Mouse (Mus musculus): Measurements from ENCODE around the gene Rpl13. TPM values are rescaled to one million over a fixed set of nuclear protein-coding genes. Genes with fewer than 3 reads are reported as not detected.

Gene Rpl13
- 1,764 and 1,996 TPM in 2 replicates for polyA plus RNA-seq (2012; rRNA removed)

GRCm38 (mm10) chr8:123101735-123102685 lies at the start of gene Rpl13:
Rpl13 (plus strand) TSS chr8:123102350.
- TF ChIP-seq POLR2A (IDR thresholded peaks at IDR 0.05; ENCODE audit: borderline replicate concordance, extremely low read depth, insufficient read depth, insufficient read length, poor library complexity, severe bottlenecking), result peak; percentile 84; the same call in 1 of the 2 replicates
- TF ChIP-seq CTCF (IDR thresholded peaks at IDR 0.05; ENCODE audit: borderline replicate concordance, extremely low read depth, insufficient read depth, insufficient read length), result no peak
- DNase-seq (ENCODE audit: low read depth), result peak; percentile 98

- DNase-seq (ENCODE audit: low read depth), result no peak
- TF ChIP-seq POLR2A (IDR thresholded peaks at IDR 0.05; ENCODE audit: borderline replicate concordance, extremely low read depth, insufficient read depth, insufficient read length, poor library complexity, severe bottlenecking), result no peak
These were observed 39.4 kb upstream of the Rpl13 start, which contains the start of gene Spg7 for GRCm38 (mm10) chr8:123062721-123063120. Spg7 (plus strand) TSS chr8:123062942.

GRCm38 (mm10) chr8:123064072-123064471 lies 38.1 kb upstream of the Rpl13 start:
- peak; percentile 2 for DNase-seq (ENCODE audit: low read depth)
- no peak for TF ChIP-seq CTCF (IDR thresholded peaks at IDR 0.05; ENCODE audit: borderline replicate concordance, extremely low read depth, insufficient read depth, insufficient read length)
- no peak for TF ChIP-seq POLR2A (IDR thresholded peaks at IDR 0.05; ENCODE audit: borderline replicate concordance, extremely low read depth, insufficient read depth, insufficient read length, poor library complexity, severe bottlenecking)

DNA sequence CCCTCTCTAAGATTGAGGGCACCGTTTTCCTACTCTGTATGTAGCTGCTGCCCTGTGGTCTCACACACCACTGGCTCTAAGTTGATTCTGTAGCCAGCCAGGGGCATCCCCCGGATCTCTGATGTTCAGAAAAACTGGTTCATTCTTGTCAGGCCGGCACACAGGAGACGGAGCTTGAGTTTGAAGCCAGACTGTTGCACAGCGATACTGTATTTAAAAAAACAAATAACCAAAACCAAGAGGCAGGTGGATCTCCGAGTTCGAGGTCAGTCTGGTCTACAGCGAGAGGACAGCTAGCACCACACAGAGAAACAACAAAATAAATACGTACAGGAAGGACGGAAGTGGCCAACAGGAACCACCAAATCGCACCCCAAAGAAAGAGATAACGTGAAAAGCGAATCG lies 37.3 kb upstream of the Rpl13 start:
- no peak for DNase-seq (ENCODE audit: low read depth)
- TF ChIP-seq CTCF (IDR thresholded peaks at IDR 0.05; ENCODE audit: borderline replicate concordance, extremely low read depth, insufficient read depth, insufficient read length) (no peak), POLR2A (IDR thresholded peaks at IDR 0.05; ENCODE audit: borderline replicate concordance, extremely low read depth, insufficient read depth, insufficient read length, poor library complexity, severe bottlenecking) (no peak)

DNA sequence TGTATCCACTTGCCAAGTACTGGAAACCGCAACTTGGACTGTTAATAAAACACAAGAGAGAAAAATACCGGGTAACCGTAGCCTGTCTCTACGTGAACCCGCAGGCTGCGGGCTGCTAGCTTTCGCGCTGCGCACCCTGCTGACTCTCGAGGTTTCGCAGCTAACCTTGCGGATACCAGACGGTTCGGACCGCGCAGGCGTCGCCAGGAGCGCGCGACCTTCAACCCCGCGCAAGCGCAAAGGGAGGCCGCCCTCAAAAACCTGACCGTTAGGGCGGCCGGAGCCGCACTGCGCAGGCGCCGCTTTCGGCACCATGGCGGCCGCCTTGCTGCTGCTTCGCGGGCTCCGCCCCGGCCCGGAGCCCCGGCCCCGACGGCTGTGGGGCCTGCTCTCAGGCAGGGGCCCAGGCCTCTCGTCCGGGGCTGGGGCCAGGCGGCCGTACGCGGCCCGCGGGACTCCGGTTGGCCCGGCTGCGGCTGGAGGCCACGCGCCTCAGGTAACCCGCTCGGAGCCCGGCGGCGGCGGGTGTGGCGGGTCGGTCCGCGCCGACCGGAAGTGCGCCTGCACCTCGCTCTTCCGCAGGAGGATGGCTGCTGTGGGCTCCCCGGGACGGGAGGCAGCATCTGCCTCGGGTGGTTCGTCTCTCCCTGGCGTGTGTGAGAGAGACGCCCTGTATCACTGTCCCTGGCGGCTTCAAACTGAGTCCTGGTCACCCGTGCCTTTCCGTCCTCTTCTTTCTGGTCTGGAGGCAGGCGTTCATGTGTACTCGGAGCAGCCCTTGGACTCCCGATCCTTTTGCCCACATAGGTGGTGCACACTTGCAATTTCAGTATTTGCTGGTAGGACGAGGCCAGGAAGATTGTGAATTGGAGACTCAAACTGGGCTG lies 36.7 kb upstream of the Rpl13 start:
- TF ChIP-seq POLR2A (IDR thresholded peaks at IDR 0.05; ENCODE audit: borderline replicate concordance, extremely low read depth, insufficient read depth, insufficient read length, poor library complexity, severe bottlenecking) (peak; percentile 100), CTCF (IDR thresholded peaks at IDR 0.05; ENCODE audit: borderline replicate concordance, extremely low read depth, insufficient read depth, insufficient read length) (peak; percentile 40)
- peak; percentile 99 for DNase-seq (ENCODE audit: low read depth)

DNA sequence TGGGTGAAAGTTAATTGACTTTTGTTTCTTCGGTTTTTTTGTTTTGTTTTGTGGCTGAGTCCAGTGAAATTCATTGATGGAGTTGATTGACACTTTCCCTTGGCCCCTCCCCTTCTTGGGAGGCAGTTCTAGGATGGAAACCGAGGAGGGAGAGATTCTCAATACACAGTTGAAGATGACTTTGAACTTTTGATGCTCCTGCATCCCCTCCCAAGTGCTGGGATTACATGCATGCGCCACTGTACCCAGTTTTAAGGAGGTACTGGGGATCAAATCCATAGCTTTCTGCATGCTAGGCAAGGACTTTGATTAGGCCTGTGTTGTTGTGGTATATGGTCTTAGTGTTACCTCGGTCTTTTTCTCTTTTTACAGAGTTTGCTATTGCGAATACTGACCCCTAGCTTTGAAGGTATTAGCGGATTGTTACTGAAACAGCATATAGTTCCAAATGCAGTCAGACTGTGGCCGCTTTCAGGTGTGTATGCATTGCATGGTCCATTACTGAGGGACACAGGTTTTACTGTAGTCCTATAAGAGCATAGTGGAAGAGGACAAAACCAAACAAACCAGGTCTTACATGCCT lies 36.0 kb upstream of the Rpl13 start:
- TF ChIP-seq POLR2A (IDR thresholded peaks at IDR 0.05; ENCODE audit: borderline replicate concordance, extremely low read depth, insufficient read depth, insufficient read length, poor library complexity, severe bottlenecking) (no peak), CTCF (IDR thresholded peaks at IDR 0.05; ENCODE audit: borderline replicate concordance, extremely low read depth, insufficient read depth, insufficient read length) (no peak)
- peak; percentile 15 for DNase-seq (ENCODE audit: low read depth)

DNA sequence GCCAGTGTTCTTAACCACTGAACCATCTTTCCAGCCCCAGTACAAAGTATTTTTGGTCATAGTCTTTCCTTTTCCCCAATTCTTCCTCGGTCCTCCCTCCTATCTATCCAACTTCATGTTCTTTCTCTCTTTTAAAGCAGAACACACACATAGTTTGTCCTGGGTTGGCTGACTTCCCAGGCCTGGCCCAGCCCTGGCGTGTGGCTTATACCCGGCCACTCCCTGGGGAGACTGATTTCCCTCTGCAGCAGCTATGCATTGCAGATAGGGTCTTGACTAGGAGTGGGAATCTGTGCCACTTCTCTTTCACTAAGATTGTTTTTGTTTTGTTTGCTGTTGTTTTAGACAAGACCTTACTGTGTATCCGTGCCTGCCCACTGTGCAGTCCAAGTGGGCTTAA lies 31.0 kb upstream of the Rpl13 start:
- peak; percentile 2 for DNase-seq (ENCODE audit: low read depth)
- TF ChIP-seq CTCF (IDR thresholded peaks at IDR 0.05; ENCODE audit: borderline replicate concordance, extremely low read depth, insufficient read depth, insufficient read length) (no peak), POLR2A (IDR thresholded peaks at IDR 0.05; ENCODE audit: borderline replicate concordance, extremely low read depth, insufficient read depth, insufficient read length, poor library complexity, severe bottlenecking) (no peak)

GRCm38 (mm10) chr8:123077213-123077612 lies 24.9 kb upstream of the Rpl13 start:
- no peak for DNase-seq (ENCODE audit: low read depth)
- TF ChIP-seq CTCF (IDR thresholded peaks at IDR 0.05; ENCODE audit: borderline replicate concordance, extremely low read depth, insufficient read depth, insufficient read length) (no peak), POLR2A (IDR thresholded peaks at IDR 0.05; ENCODE audit: borderline replicate concordance, extremely low read depth, insufficient read depth, insufficient read length, poor library complexity, severe bottlenecking) (no peak)

DNA sequence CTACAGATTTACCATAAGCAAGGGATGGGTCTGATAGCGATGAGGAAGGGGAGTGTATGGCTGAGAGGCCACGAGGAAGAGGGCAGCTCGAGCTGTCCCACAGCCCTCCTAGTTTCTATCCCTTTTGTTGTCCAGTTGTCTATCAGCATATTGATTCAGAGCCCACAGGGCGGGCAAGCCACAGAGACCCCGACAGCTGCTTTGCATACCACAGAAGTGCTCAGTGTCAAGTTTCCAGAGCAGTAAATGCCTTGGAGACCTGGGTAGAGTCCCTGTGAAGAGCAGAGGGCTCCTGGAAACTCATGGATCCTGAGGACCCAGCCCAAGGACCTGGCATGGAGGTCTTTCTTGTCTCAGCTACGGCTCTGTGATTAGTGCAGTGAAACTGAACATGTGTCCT lies 19.2 kb upstream of the Rpl13 start:
- no peak for TF ChIP-seq CTCF (IDR thresholded peaks at IDR 0.05; ENCODE audit: borderline replicate concordance, extremely low read depth, insufficient read depth, insufficient read length)
- TF ChIP-seq POLR2A (IDR thresholded peaks at IDR 0.05; ENCODE audit: borderline replicate concordance, extremely low read depth, insufficient read depth, insufficient read length, poor library complexity, severe bottlenecking), result no peak

GRCm38 (mm10) chr8:123083610-123084009 lies 18.5 kb upstream of the Rpl13 start:
- DNase-seq (ENCODE audit: low read depth), result no peak

More for the DNA sequence above, 19.2 kb upstream of the Rpl13 start:
- DNase-seq (ENCODE audit: low read depth), result no peak

GRCm38 (mm10) chr8:123087289-123087688 lies 14.9 kb upstream of the Rpl13 start:
- DNase-seq (ENCODE audit: low read depth), result no peak
- no peak for TF ChIP-seq CTCF (IDR thresholded peaks at IDR 0.05; ENCODE audit: borderline replicate concordance, extremely low read depth, insufficient read depth, insufficient read length)

More at GRCm38 (mm10) chr8:123083610-123084009, 18.5 kb upstream of the Rpl13 start:
- TF ChIP-seq CTCF (IDR thresholded peaks at IDR 0.05; ENCODE audit: borderline replicate concordance, extremely low read depth, insufficient read depth, insufficient read length) (no peak), POLR2A (IDR thresholded peaks at IDR 0.05; ENCODE audit: borderline replicate concordance, extremely low read depth, insufficient read depth, insufficient read length, poor library complexity, severe bottlenecking) (no peak)
